Comparison of ENCODE assay signal across 8 mouse cellular contexts in genomic region chr15:96543181-96543828, GRCm38 (mm10).
DNase-seq lines count a peak whose midpoint lies in the region; ATAC-seq lines count a peak whose summit lies in the region.

No protein-coding gene starts in this region.

- peak overlapping the region; percentile 48 for H3K4me2 ChIP-seq in forebrain, embryonic 12.5 days
- peak overlapping the region; percentile 70 for H3K4me2 ChIP-seq in hindbrain, embryonic 15.5 days
- peak overlapping the region; percentile 54 for H3K4me2 ChIP-seq in limb, embryonic 15.5 days
- H3K4me2 ChIP-seq in midbrain, embryonic 16.5 days (ENCODE audit: low read length), result peak overlapping the region; percentile 65
- H3K4me2 ChIP-seq in stomach, embryonic 16.5 days (ENCODE audit: low read depth, low read length), result peak overlapping the region; percentile 78

- no peaks in the 10 kb centered on the region for H3K36me3 ChIP-seq in forebrain, embryonic 12.5 days (replicated peaks)
- no peaks in the 10 kb centered on the region for H3K36me3 ChIP-seq in hindbrain, embryonic 15.5 days
- H3K36me3 ChIP-seq in limb, embryonic 15.5 days, result no peaks in the 10 kb centered on the region
- no peaks in the 10 kb centered on the region for H3K36me3 ChIP-seq in midbrain, embryonic 16.5 days (ENCODE audit: control insufficient read depth, insufficient read depth, low read length)
- H3K36me3 ChIP-seq in stomach, embryonic 16.5 days (ENCODE audit: control insufficient read depth, insufficient read depth, low read length), result no peaks in the 10 kb centered on the region

- peak; percentile 67; the same call in 1 of the 2 replicates for ATAC-seq in forebrain, embryonic 12.5 days (ENCODE audit: low FRiP score)
- no peak for ATAC-seq in hindbrain, embryonic 15.5 days (ENCODE audit: low FRiP score, low read depth)
- ATAC-seq in limb, embryonic 15.5 days (ENCODE audit: insufficient number of reproducible peaks, low FRiP score, low TSS enrichment, low read depth), result no peak
- ATAC-seq in midbrain, embryonic 16.5 days, result no peak
- peak; percentile 40; the same call in 1 of the 2 replicates for ATAC-seq in stomach, embryonic 16.5 days (ENCODE audit: insufficient read depth, low FRiP score)

- peaks cover 14% of the 10 kb centered on the region for H3K4me1 ChIP-seq in forebrain, embryonic 12.5 days
- peaks cover 9% of the 10 kb centered on the region; the same call in 1 of the 2 replicates for H3K4me1 ChIP-seq in hindbrain, embryonic 15.5 days (replicated peaks)
- peaks cover 9% of the 10 kb centered on the region for H3K4me1 ChIP-seq in limb, embryonic 15.5 days
- H3K4me1 ChIP-seq in midbrain, embryonic 16.5 days (ENCODE audit: control insufficient read depth, insufficient read depth, low read length), result no peaks in the 10 kb centered on the region
- H3K4me1 ChIP-seq in stomach, embryonic 16.5 days (ENCODE audit: control insufficient read depth, insufficient read depth, low read length), result no peaks in the 10 kb centered on the region

- 2% methylated on average over 24 of the region's 24 CpGs for WGBS in forebrain, embryonic 12.5 days
- 3% methylated on average over 24 of the region's 24 CpGs for WGBS in hindbrain, embryonic 15.5 days
- 4% methylated on average over 24 of the region's 24 CpGs for WGBS in limb, embryonic 15.5 days
- 2% methylated on average over 24 of the region's 24 CpGs for WGBS in midbrain, embryonic 16.5 days
- WGBS in stomach, embryonic 16.5 days, result 4% methylated on average over 24 of the region's 24 CpGs

- H3K27me3 ChIP-seq in forebrain, embryonic 12.5 days, result no peaks in the 10 kb centered on the region
- no peaks in the 10 kb centered on the region for H3K27me3 ChIP-seq in hindbrain, embryonic 15.5 days
- H3K27me3 ChIP-seq in limb, embryonic 15.5 days, result no peaks in the 10 kb centered on the region
- H3K27me3 ChIP-seq in midbrain, embryonic 16.5 days (ENCODE audit: control insufficient read depth, insufficient read depth, low read depth, low read length), result no peaks in the 10 kb centered on the region
- no peaks in the 10 kb centered on the region for H3K27me3 ChIP-seq in stomach, embryonic 16.5 days (ENCODE audit: control insufficient read depth, insufficient read depth, low read length)

- peak; percentile 57 to 71 for DNase-seq in left cerebral cortex, adult 18-20 months (ENCODE audit: low spot score in 2 of 2)
- DNase-seq in left cerebral cortex, adult 11 months (ENCODE audit: low spot score), result no peak
- DNase-seq in brain, embryonic 18.5 days (ENCODE audit: low read depth, low spot score), result peak; percentile 69

- H3K4me3 ChIP-seq in forebrain, embryonic 12.5 days (replicated peaks), result peak overlapping the region; percentile 38
- peak overlapping the region; percentile 44 for H3K4me3 ChIP-seq in hindbrain, embryonic 15.5 days
- H3K4me3 ChIP-seq in limb, embryonic 15.5 days, result peak overlapping the region; percentile 40
- H3K4me3 ChIP-seq in midbrain, embryonic 16.5 days (ENCODE audit: low read depth, low read length), result peak overlapping the region; percentile 42
- peak overlapping the region; percentile 54 for H3K4me3 ChIP-seq in stomach, embryonic 16.5 days (replicated peaks; ENCODE audit: low read length)

- no peaks in the 10 kb centered on the region for H3K9me3 ChIP-seq in forebrain, embryonic 12.5 days
- no peaks in the 10 kb centered on the region for H3K9me3 ChIP-seq in hindbrain, embryonic 15.5 days
- no peaks in the 10 kb centered on the region for H3K9me3 ChIP-seq in limb, embryonic 15.5 days
- no peaks in the 10 kb centered on the region for H3K9me3 ChIP-seq in midbrain, embryonic 16.5 days (replicated peaks; ENCODE audit: control insufficient read depth, low read length, poor library complexity, severe bottlenecking)
- no peaks in the 10 kb centered on the region for H3K9me3 ChIP-seq in stomach, embryonic 16.5 days (replicated peaks; ENCODE audit: control insufficient read depth, low read length)

- no peak overlapping the region for H3K27ac ChIP-seq in forebrain, embryonic 12.5 days
- H3K27ac ChIP-seq in hindbrain, embryonic 15.5 days (replicated peaks), result peak overlapping the region; percentile 59
- no peak overlapping the region for H3K27ac ChIP-seq in limb, embryonic 15.5 days
- peak overlapping the region; percentile 66 for H3K27ac ChIP-seq in midbrain, embryonic 16.5 days (ENCODE audit: low read length)
- no peak overlapping the region for H3K27ac ChIP-seq in stomach, embryonic 16.5 days (ENCODE audit: low read length)

- H3K9ac ChIP-seq in forebrain, embryonic 12.5 days, result peak overlapping the region; percentile 45
- peak overlapping the region; percentile 50 for H3K9ac ChIP-seq in hindbrain, embryonic 15.5 days
- no peak overlapping the region for H3K9ac ChIP-seq in limb, embryonic 15.5 days
- peak overlapping the region; percentile 66 for H3K9ac ChIP-seq in midbrain, embryonic 16.5 days (ENCODE audit: low read depth, low read length)
- H3K9ac ChIP-seq in stomach, embryonic 16.5 days (ENCODE audit: low read length), result peak overlapping the region; percentile 69

Comparison
In these comparisons a context has a peak if more than half of its experiments do, and no peak if none do; other contexts are left out.
1. ATAC-seq: peak in forebrain, embryonic 12.5 days (single experiment) and stomach, embryonic 16.5 days (single experiment); none in hindbrain, embryonic 15.5 days (single experiment), limb, embryonic 15.5 days (single experiment) and midbrain, embryonic 16.5 days (single experiment).
2. H3K27ac ChIP-seq: peak in hindbrain, embryonic 15.5 days (single experiment) and midbrain, embryonic 16.5 days (single experiment); none in forebrain, embryonic 12.5 days (single experiment), limb, embryonic 15.5 days (single experiment) and stomach, embryonic 16.5 days (single experiment).
3. Peak in every context shown above with its lines, with median percentiles within 50 percentile points of each other: H3K4me2 ChIP-seq and H3K4me3 ChIP-seq.